Comparison of ENCODE assay signal across 9 mouse cellular contexts in genomic region chr10:87020711-87021110, GRCm38 (mm10). TPM values are rescaled to one million over a fixed set of nuclear protein-coding genes. Genes with fewer than 3 reads are reported as not detected.
A peak's percentile ranks its signal among the peaks of the same experiment; 100 is the strongest.
DNase-seq lines count a peak whose midpoint lies in the region; ATAC-seq and TF ChIP-seq lines count a peak whose summit lies in the region.
"Had no signal": no experiment of that assay in that cellular context is flagged by ENCODE, and none has a peak within 500 bp of the region (broad histone marks: within the 10 kb centered on the region; RNA-seq: fewer than 3 reads in every experiment).

No protein-coding gene starts in this region.

- H3K4me2 ChIP-seq in liver, postnatal 0 days (ENCODE audit: low read depth, low read length), result no peak overlapping the region

- intact Hi-C loops in heart, postnatal 25 days (cut with DNase I), result no loop called here

- peak; percentile 58 for ATAC-seq in liver, postnatal 0 days

- DNase-seq in heart, adult 11 months, result peak; percentile 77
- DNase-seq in heart, postnatal 25 days (ENCODE audit: low spot score), result no peak
- DNase-seq in thymus, postnatal 4 days, result peak; percentile 56
- DNase-seq in thymus, adult 18-20 months, result no peak
- DNase-seq in cerebellum, postnatal 36 days, result peak; percentile 45 to 62
- peak; percentile 1 for DNase-seq in induced T-regulatory cell, adult 2 months (ENCODE audit: low read depth)
- peak; percentile 73 for DNase-seq in liver, postnatal 0 days
- peak; percentile 43 for DNase-seq in telencephalon, adult 2 months (ENCODE audit: low read depth, low spot score)

- peak; percentile 57 for TF ChIP-seq CTCF in liver, postnatal 0 days (IDR thresholded peaks at IDR 0.05; ENCODE audit: low read depth)

- no peaks in the 10 kb centered on the region for H3K36me3 ChIP-seq in liver, postnatal 0 days (replicated peaks; ENCODE audit: insufficient read depth, low read length)

- no peak overlapping the region for H3K9ac ChIP-seq in liver, postnatal 0 days (replicated peaks)

- no peaks in the 10 kb centered on the region for H3K27me3 ChIP-seq in liver, postnatal 0 days (ENCODE audit: insufficient read depth, low read length)

- H3K4me3 ChIP-seq in liver, postnatal 0 days (ENCODE audit: low read depth, low read length), result no peak overlapping the region

- 57% methylated on average over 13 of the region's 16 CpGs for WGBS in liver, postnatal 0 days (ENCODE audit: insufficient replicate concordance)

- TF ChIP-seq EP300 in liver, postnatal 0 days (IDR thresholded peaks at IDR 0.05; ENCODE audit: low read depth), result no peak

- no peak overlapping the region for H3K27ac ChIP-seq in liver, postnatal 0 days (ENCODE audit: low read depth)

- no peaks in the 10 kb centered on the region for H3K9me3 ChIP-seq in liver, postnatal 0 days (ENCODE audit: low read length)

- H3K4me1 ChIP-seq in liver, postnatal 0 days (ENCODE audit: insufficient read depth), result no peaks in the 10 kb centered on the region

RNA-seq across cellular contexts. Expression of gene Stab2, which starts 12.9 kb away (rescaled TPM):
- total RNA-seq in heart, postnatal 25 days (2021), result under 1 TPM; 0.08 to 0.20 TPM
- 38.8 and 45.0 TPM in 2 replicates for polyA plus RNA-seq in liver, postnatal 0 days (2015; fragmentation: Nextera tagmentation; extraction: Ambion mirVana)

RNA-seq across cellular contexts. Expression of gene 1700113H08Rik, which starts 37.1 kb away (rescaled TPM):
- total RNA-seq in heart, postnatal 25 days (2021), result not detected
- polyA plus RNA-seq in liver, postnatal 0 days (2015; fragmentation: Nextera tagmentation; extraction: Ambion mirVana), result not detected in 2 replicates
- polyA plus RNA-seq: stomach, embryonic 16.5 days had no signal

Comparison
In these comparisons a context has a peak if more than half of its experiments do, and no peak if none do; other contexts are left out.
1. DNase-seq: peak in heart, adult 11 months (single experiment), thymus, postnatal 4 days (single experiment), cerebellum, postnatal 36 days (2 of 2), induced T-regulatory cell, adult 2 months (single experiment), liver, postnatal 0 days (single experiment) and telencephalon, adult 2 months (single experiment); none in heart, postnatal 25 days (single experiment) and thymus, adult 18-20 months (0 of 2).